Mouse (Mus musculus) liver, adult 2 months (tissue): ENCODE results near the gene Blvrb. TPM values are rescaled to one million over a fixed set of nuclear protein-coding genes. Genes with fewer than 3 reads are reported as not detected.

Source experiments
- DNase-seq: peaks from one replicate; pipeline ENCODE4 v3.0.0-alpha.2; 2011; ENCODE audit warnings: low read depth, low spot score; ENCODE audit errors: extremely low read depth
- H3K27ac ChIP-seq: fragments of 200-500 bp; replicated peaks from 2 replicates; pipeline ENCODE4 v1.5.1; 2012; ENCODE audit warnings: low read depth, mild to moderate bottlenecking, control low read depth, inconsistent platforms, low read length; ENCODE audit not compliant: insufficient read depth
- H3K27me3 ChIP-seq: fragments of 200-500 bp; 2 replicates; pipeline ENCODE4 v1.6.1; 2012; ENCODE audit warnings: mild to moderate bottlenecking, moderate library complexity, low read length, inconsistent platforms; ENCODE audit not compliant: control insufficient read depth, insufficient read depth
- H3K36me3 ChIP-seq: fragments of 200-500 bp; 2 replicates; pipeline ENCODE4 v1.6.1; 2012; ENCODE audit warnings: low read length, inconsistent platforms; ENCODE audit not compliant: control insufficient read depth, insufficient read depth
- H3K4me1 ChIP-seq: fragments of 200-500 bp; 2 replicates; pipeline ENCODE4 v1.6.1; 2011; ENCODE audit warnings: low read length; ENCODE audit not compliant: control insufficient read depth, insufficient read depth
- H3K4me3 ChIP-seq: fragments of 200-500 bp; 2 replicates; pipeline ENCODE4 v1.5.1; 2011; ENCODE audit warnings: low read depth, mild to moderate bottlenecking, control low read depth, low read length, moderate library complexity; ENCODE audit not compliant: insufficient read depth
- H3K79me2 ChIP-seq: fragments of 200-500 bp; 2 replicates; pipeline ENCODE4 v1.6.1; 2012; ENCODE audit warnings: inconsistent platforms, mild to moderate bottlenecking, low read length, moderate library complexity; ENCODE audit not compliant: control insufficient read depth, insufficient read depth
- H3K9ac ChIP-seq: fragments of 200-500 bp; 2 replicates; pipeline ENCODE4 v1.6.1; 2012; ENCODE audit warnings: low read depth, mild to moderate bottlenecking, control low read depth, inconsistent platforms, low read length
- CTCF ChIP-seq: fragments of 200-500 bp; IDR thresholded peaks from 2 replicates; pipeline ENCODE4 v1.5.1; 2011; ENCODE audit warnings: low read depth, low read length, control low read depth
- POLR2A ChIP-seq: fragments of 200-500 bp; IDR thresholded peaks from 2 replicates; pipeline ENCODE4 v1.6.1; 2011; ENCODE audit warnings: low read length, control low read depth; ENCODE audit not compliant: insufficient read depth; ENCODE audit errors: extremely low read depth
- WGBS: fragments of 180-500 bp; shearing (Covaris S2); methylation state at CpG from one replicate; pipeline ENCODE4 v1.1.7; 2018; 5-methylcytosine and 5-hydroxymethylcytosine counted together
- polyA plus RNA-seq: library from polyadenylated mRNA; depleted of rRNA; stranded (reverse); fragments of >200 nt; gene quantifications from 2 replicates; pipeline ENCODE4 v1.2.3, GENCODE M21; 2012
- total RNA-seq: library from RNA; depleted of rRNA; stranded (reverse); fragments of >200 nt; gene quantifications from 2 replicates; pipeline ENCODE4 v1.2.3, GENCODE M21; 2014

The Blvrb gene
- total and polyA plus RNA-seq, 2 experiments, result 142 to 268 TPM

- no peak for TF ChIP-seq POLR2A
- TF ChIP-seq CTCF, result no peak
- Histone ChIP-seq H3K4me1 (no peaks in the 10 kb centered on the region; the same call in 1 of the 2 replicates), H3K36me3 (no peaks in the 10 kb centered on the region), H3K27me3 (peaks cover 26% of the 10 kb centered on the region), H3K4me3 (no peak overlapping the region), H3K79me2 (no peaks in the 10 kb centered on the region), H3K9ac (no peak overlapping the region), H3K27ac (no peak overlapping the region)
- WGBS, result 62% methylated on average over 8 of the region's 8 CpGs
- no peak for DNase-seq
Observed at GRCm38 (mm10) chr7:27407816-27408215, 40.0 kb upstream of the Blvrb start.

DNA sequence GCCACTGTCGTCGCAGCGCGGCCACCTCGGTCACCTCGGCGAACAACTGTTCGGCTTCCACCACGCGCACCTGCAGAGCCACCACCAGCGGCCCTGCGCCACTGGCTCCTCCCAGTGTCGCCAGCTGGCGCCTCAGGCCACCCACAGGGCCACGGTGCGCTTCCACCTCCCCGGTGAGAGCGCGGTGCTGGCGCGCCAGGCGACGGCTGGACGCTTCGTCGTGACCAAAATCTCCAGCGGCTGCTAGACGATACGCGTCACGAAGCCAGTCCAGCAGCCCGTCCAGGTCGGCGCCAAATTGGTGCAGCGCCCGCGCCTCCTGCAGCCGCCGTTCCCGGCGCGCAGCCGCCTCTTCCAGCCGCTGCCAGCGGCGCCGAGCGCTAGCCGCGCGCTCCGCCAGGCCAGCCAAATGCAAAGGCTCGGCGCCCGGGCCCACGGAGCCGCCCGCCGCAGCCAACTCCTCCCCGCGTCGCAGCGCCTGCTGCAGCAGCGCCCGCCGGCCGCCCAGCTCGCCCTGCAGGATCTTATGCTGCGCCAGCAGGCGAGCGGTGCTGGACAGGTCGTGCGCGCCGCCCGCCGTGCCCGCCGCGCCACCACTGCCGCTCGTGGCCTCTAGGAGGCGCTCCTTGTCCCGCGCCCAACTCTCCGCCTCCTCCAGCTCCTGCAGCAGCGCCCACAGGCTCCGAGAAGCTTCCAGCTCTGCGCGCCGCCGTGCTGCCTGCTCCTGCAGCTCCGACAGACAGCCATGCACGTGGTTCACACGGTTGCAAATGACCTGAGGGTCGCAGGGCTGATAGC lies 39.2 kb upstream of the Blvrb start:
- Histone ChIP-seq H3K27me3 (peaks cover 26% of the 10 kb centered on the region), H3K9ac (no peak overlapping the region), H3K79me2 (no peaks in the 10 kb centered on the region), H3K36me3 (no peaks in the 10 kb centered on the region), H3K27ac (no peak overlapping the region), H3K4me3 (peak overlapping the region; percentile 35; the same call in 1 of the 2 replicates), H3K4me1 (no peaks in the 10 kb centered on the region; the same call in 1 of the 2 replicates)
- no peak for TF ChIP-seq POLR2A
- TF ChIP-seq CTCF, result peak; percentile 73
- WGBS, result under 1% methylated on average over 94 of the region's 96 CpGs
- DNase-seq, result peak; percentile 9

GRCm38 (mm10) chr7:27417151-27417550 lies 30.6 kb upstream of the Blvrb start:
- no peak overlapping the region for H3K27ac ChIP-seq
- TF ChIP-seq POLR2A, result no peak
- TF ChIP-seq CTCF, result no peak
- no peaks in the 10 kb centered on the region for H3K36me3 ChIP-seq
- no peaks in the 10 kb centered on the region for H3K79me2 ChIP-seq
- WGBS, result 51% methylated on average over 2 of the region's 2 CpGs
- no peaks in the 10 kb centered on the region for H3K27me3 ChIP-seq
- no peak overlapping the region for H3K9ac ChIP-seq
- H3K4me3 ChIP-seq, result no peak overlapping the region
- no peaks in the 10 kb centered on the region for H3K4me1 ChIP-seq
- DNase-seq, result no peak

DNA sequence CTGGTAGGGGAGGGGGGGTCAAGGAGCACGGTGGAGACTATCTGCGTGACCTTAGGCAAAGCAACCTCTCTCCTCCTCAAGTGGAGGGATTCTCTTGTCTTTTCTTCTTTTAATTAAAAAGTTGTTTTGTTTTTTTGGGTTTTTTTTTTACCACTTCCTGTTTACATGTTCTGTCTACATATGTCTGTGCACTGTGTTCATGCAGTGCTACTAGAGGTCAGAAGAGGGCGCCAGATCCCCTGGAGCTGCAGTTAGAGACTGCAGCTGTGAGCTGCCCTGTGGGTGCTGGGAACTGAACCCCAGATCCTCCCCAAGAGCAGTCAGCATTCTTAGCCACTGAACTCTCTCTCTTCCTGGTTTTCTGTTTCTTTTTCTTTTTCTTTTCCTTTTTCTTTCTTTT lies 28.7 kb upstream of the Blvrb start:
- TF ChIP-seq CTCF (peak; percentile 38), POLR2A (no peak)
- H3K79me2 ChIP-seq, result no peaks in the 10 kb centered on the region
- WGBS, result 70% methylated on average over 3 of the region's 3 CpGs
- no peak for DNase-seq
- no peaks in the 10 kb centered on the region for H3K36me3 ChIP-seq
- H3K9ac ChIP-seq, result no peak overlapping the region
- no peak overlapping the region for H3K4me3 ChIP-seq
- no peak overlapping the region for H3K27ac ChIP-seq
- no peaks in the 10 kb centered on the region for H3K27me3 ChIP-seq
- H3K4me1 ChIP-seq, result no peaks in the 10 kb centered on the region

DNA sequence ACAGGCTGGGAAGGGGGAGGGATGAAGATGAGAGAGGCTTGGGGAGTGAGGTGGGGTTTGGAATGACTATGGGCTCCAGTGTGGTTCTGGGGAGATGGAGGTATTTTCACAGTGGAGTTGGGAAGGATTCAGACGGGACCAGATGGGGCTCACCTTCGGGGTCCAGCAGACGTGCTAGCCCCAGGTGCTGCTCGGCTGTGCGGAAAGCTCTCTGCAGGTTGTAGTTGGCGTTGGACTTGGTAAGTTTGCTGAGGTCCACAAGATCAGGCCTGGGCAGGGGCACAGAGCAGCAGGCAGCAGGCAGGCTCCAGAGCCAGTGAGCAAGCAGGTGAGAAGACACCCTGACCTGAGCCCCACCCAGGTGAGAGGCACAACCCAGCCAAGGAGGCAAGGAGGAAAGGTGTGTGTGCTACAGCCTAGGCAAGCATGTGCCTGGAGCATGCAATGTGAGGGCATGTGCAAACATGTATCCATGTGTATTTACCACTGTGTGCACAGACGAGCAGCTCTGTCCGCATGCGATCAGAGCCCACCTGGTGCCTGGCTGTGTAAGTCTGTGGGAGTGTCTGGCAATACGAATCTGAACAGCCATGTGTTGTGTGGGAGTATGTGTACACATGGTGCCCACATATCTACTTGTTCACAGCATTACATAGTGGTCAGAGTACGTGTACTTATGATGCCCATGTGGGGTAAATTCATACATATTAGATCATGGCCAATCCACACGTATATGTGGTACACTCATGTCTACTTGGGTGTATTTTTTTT lies 24.0 kb upstream of the Blvrb start:
- TF ChIP-seq CTCF (no peak), POLR2A (no peak)
- 88% methylated on average over 12 of the region's 12 CpGs for WGBS
- H3K79me2 ChIP-seq, result no peaks in the 10 kb centered on the region

GRCm38 (mm10) chr7:27427387-27427786 lies 20.4 kb upstream of the Blvrb start:
- no peak overlapping the region for H3K27ac ChIP-seq
- no peak for DNase-seq
- H3K79me2 ChIP-seq, result no peaks in the 10 kb centered on the region
- H3K36me3 ChIP-seq, result no peaks in the 10 kb centered on the region
- no peak overlapping the region for H3K4me3 ChIP-seq
- no peaks in the 10 kb centered on the region for H3K4me1 ChIP-seq
- H3K9ac ChIP-seq, result no peak overlapping the region
- 89% methylated on average over 1 of the region's 1 CpGs for WGBS
- TF ChIP-seq POLR2A, result no peak
- TF ChIP-seq CTCF, result no peak
- H3K27me3 ChIP-seq, result no peaks in the 10 kb centered on the region

More for the DNA sequence above, 24.0 kb upstream of the Blvrb start:
- Histone ChIP-seq H3K27ac (no peak overlapping the region), H3K9ac (no peak overlapping the region), H3K27me3 (no peaks in the 10 kb centered on the region), H3K4me3 (no peak overlapping the region), H3K4me1 (no peaks in the 10 kb centered on the region), H3K36me3 (no peaks in the 10 kb centered on the region)
- DNase-seq, result no peak
